Mouse (Mus musculus) neural tube, embryonic 12.5 days (tissue): ENCODE measurements around the gene Scd2. TPM values are rescaled to one million over a fixed set of nuclear protein-coding genes. Genes with fewer than 3 reads are reported as not detected.
"Not testable (repeated sequence)": the region's sequence is repeated elsewhere in the genome, so short reads cannot be mapped to it uniquely, and the experiment has no call there.

ENCODE experiments used
- ATAC-seq: fragments of 200-750 bp; cut with Nextera tagmentation; 2 replicates; pipeline ENCODE4 v1.8.0; 2017; ENCODE audit warnings: low read depth, mild to moderate bottlenecking, moderate TSS enrichment, moderate library complexity; ENCODE audit not compliant: low FRiP score
- H3K27ac ChIP-seq: fragments of 300-500 bp; sonication (generic); 2 replicates; pipeline ENCODE4 v1.5.1; 2016
- H3K27me3 ChIP-seq: fragments of 300-500 bp; sonication (generic); replicated peaks from 2 replicates; pipeline ENCODE4 v1.6.1; 2016; ENCODE audit warnings: mild to moderate bottlenecking
- H3K36me3 ChIP-seq: fragments of 300-500 bp; sonication (generic); 2 replicates; pipeline ENCODE4 v1.6.1; 2016; ENCODE audit warnings: mild to moderate bottlenecking
- H3K4me1 ChIP-seq: fragments of 300-500 bp; sonication (generic); 2 replicates; pipeline ENCODE4 v1.6.1; 2016
- H3K4me2 ChIP-seq: fragments of 300-500 bp; sonication (generic); replicated peaks from 2 replicates; pipeline ENCODE4 v1.6.1; 2016; ENCODE audit warnings: mild to moderate bottlenecking
- H3K4me3 ChIP-seq: fragments of 300-500 bp; sonication (generic); 2 replicates; pipeline ENCODE4 v1.5.1; 2016
- H3K9ac ChIP-seq: fragments of 300-500 bp; sonication (generic); 2 replicates; pipeline ENCODE4 v1.6.1; 2016; ENCODE audit warnings: mild to moderate bottlenecking
- H3K9me3 ChIP-seq: fragments of 300-500 bp; sonication (generic); 2 replicates; pipeline ENCODE4 v1.6.1; 2016; ENCODE audit warnings: mild to moderate bottlenecking
- WGBS: fragments of 180-500 bp; shearing (Covaris S2); methylation state at CpG from one replicate; pipeline ENCODE4 v1.1.7; 2016; 5-methylcytosine and 5-hydroxymethylcytosine counted together
- polyA plus RNA-seq: library from polyadenylated mRNA; unstranded; fragments of >200 nt; fragmentation: Nextera tagmentation; extraction: Ambion mirVana; gene quantifications from 2 replicates; pipeline ENCODE4 v1.2.1, GENCODE M21; 2016

The Scd2 gene
- polyA plus RNA-seq, 1 experiment from 2014 or later = 371 TPM

DNA sequence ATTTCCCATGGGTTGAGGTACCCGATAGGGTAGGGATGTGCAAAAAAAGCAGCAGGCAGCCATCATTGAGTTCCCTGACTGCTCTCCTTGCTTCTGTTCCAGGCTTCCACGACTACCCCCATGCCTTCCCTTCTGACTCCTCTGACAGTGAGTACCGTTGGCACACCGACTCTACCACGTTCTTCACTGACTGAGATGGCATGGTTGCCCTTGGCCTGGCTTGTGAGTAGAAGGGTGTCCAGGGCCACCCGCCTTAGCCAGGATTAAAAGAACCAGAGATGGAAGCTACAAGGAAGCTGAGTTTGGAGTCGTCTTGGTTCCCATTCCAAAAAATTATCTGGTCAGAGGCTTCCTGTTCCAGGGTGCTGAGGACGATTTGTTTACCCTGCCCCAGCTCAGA is 15.5 kb upstream of the Scd2 start:
- ATAC-seq = no peak
- Histone ChIP-seq H3K9me3 (no peaks in the 10 kb centered on the region), H3K4me2 (no peak overlapping the region), H3K4me1 (peaks cover 21% of the 10 kb centered on the region), H3K9ac (no peak overlapping the region), H3K27me3 (no peaks in the 10 kb centered on the region), H3K4me3 (no peak overlapping the region), H3K27ac (no peak overlapping the region), H3K36me3 (no peaks in the 10 kb centered on the region)
- 89% methylated on average over 8 of the region's 8 CpGs for WGBS

DNA sequence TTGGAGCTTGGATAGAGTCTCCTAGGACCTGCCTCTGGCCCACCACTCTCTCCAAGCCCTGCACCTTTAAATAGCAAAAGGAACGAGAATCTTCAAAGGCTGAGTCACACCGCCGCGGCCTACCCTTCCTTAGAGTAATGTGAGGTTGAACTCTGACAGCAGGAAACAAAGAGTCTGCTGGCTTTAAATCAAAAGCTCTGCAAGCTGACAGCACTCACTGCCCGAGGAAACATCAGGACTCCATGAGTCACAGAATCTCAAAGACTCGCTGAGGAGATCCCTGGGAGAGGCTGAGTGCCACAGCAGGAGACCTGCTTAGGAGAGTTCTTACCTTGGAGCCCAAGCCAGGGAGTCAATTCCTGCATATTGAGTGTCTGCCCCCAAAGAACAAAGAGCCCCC is 12.7 kb upstream of the Scd2 start:
- Histone ChIP-seq H3K36me3 (no peaks in the 10 kb centered on the region), H3K4me3 (no peak overlapping the region), H3K9me3 (no peaks in the 10 kb centered on the region), H3K9ac (no peak overlapping the region), H3K27ac (no peak overlapping the region), H3K27me3 (no peaks in the 10 kb centered on the region), H3K4me2 (no peak overlapping the region), H3K4me1 (peaks cover 37% of the 10 kb centered on the region)
- no peak for ATAC-seq
- 5% methylated on average over 6 of the region's 6 CpGs for WGBS

- Histone ChIP-seq H3K27ac (peak overlapping the region; percentile 53; the same call in 1 of the 2 replicates), H3K4me2 (peak overlapping the region; percentile 32; the same call in 1 of the 2 replicates), H3K4me1 (peaks cover 42% of the 10 kb centered on the region)
- 67% methylated on average over 1 of the region's 1 CpGs for WGBS
- H3K9me3 ChIP-seq, ATAC-seq, H3K27me3 ChIP-seq, H3K4me3 ChIP-seq, H3K36me3 ChIP-seq, H3K9ac ChIP-seq: not testable (repeated sequence)
Observed at GRCm38 (mm10) chr19:44281825-44282447, 11.5 kb upstream of the Scd2 start.

GRCm38 (mm10) chr19:44282534-44283156 is 10.8 kb upstream of the Scd2 start:
- Histone ChIP-seq H3K27me3 (no peaks in the 10 kb centered on the region), H3K27ac (peak overlapping the region; percentile 75; the same call in 1 of the 2 replicates), H3K9ac (no peak overlapping the region), H3K4me2 (peak overlapping the region; percentile 32; the same call in 1 of the 2 replicates), H3K4me1 (peaks cover 42% of the 10 kb centered on the region), H3K9me3 (no peaks in the 10 kb centered on the region), H3K36me3 (no peaks in the 10 kb centered on the region), H3K4me3 (no peak overlapping the region)
- ATAC-seq = no peak
- WGBS = 29% methylated on average over 9 of the region's 9 CpGs

GRCm38 (mm10) chr19:44283157-44284024 is 10.1 kb upstream of the Scd2 start:
- peaks cover 42% of the 10 kb centered on the region for H3K4me1 ChIP-seq
- H3K9ac ChIP-seq = no peak overlapping the region
- H3K9me3 ChIP-seq = no peaks in the 10 kb centered on the region
- H3K27ac ChIP-seq = peak overlapping the region; percentile 89
- WGBS = 24% methylated on average over 15 of the region's 15 CpGs
- no peaks in the 10 kb centered on the region for H3K27me3 ChIP-seq
- no peaks in the 10 kb centered on the region for H3K36me3 ChIP-seq
- peak overlapping the region; percentile 84 for H3K4me2 ChIP-seq
- peak overlapping the region; percentile 40 for H3K4me3 ChIP-seq
- peak; percentile 15 for ATAC-seq

DNA sequence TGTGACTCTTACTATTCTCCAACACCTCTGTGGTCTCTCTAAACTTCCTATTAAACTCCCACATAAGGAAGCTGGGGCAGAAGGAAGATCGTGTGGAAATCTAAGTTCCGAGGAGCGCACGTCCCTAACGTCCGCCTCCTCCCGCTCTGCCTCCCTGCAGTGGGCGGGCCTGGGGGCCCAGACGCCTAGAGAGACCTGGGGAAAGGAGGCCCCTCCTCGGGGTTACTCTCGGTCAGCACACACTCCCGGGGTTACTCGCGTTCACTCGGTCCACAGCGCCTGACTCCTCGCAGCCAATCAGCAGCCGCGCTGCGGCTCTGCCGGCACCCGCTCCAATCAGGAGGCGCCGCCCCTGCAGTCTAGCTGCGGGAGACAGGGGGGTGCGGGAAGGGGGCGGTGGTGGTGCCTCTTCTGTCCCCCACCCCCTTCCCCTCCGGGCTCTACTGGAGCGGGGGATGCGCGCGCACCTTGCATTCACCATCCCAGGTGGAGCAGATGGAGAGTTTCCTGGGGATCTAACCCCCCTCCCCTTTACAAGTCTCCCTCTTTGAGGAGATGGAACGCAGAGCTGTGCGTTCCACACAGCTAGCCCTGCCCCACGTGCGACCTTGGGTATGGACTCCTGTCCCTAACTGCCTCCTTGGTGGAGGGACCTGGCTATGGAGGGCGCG is 9.3 kb upstream of the Scd2 start:
- H3K4me2 ChIP-seq = peak overlapping the region; percentile 84
- whole genome bisulfite sequencing = under 1% methylated on average over 38 of the region's 38 CpGs

DNA sequence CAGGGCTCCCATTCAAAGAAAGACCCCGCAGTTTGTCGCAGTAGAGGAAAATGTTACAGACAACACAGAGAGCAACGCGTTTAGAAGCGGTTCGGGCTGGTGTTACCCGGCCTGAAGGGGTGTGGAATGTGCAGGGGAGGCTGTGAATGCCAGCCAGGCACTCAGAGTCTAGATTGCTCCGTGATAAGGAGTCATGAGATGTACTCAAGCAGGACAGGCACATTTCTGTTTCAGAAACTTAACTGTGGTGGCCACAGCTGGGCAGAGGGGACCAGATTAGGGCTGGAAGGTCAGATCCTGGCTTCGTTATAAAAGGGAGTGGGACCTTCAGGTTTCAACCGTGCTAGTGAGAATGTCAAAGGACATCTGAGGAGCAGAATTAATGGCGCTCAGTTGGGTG is 8.8 kb upstream of the Scd2 start:
- Histone ChIP-seq H3K9ac (peak overlapping the region; percentile 60), H3K9me3 (no peaks in the 10 kb centered on the region), H3K36me3 (no peaks in the 10 kb centered on the region), H3K27me3 (no peaks in the 10 kb centered on the region), H3K4me2 (peak overlapping the region; percentile 84), H3K4me1 (peaks cover 42% of the 10 kb centered on the region), H3K4me3 (peak overlapping the region; percentile 40), H3K27ac (peak overlapping the region; percentile 89)
- 2% methylated on average over 11 of the region's 11 CpGs for WGBS
- peak; percentile 51 for ATAC-seq

More for the DNA sequence above, 9.3 kb upstream of the Scd2 start:
- no peaks in the 10 kb centered on the region for H3K27me3 ChIP-seq
- no peaks in the 10 kb centered on the region for H3K36me3 ChIP-seq
- peak; percentile 99 for ATAC-seq
- H3K4me3 ChIP-seq = peak overlapping the region; percentile 40
- H3K27ac ChIP-seq = peak overlapping the region; percentile 89
- H3K9me3 ChIP-seq = no peaks in the 10 kb centered on the region
- H3K4me1 ChIP-seq = peaks cover 42% of the 10 kb centered on the region
- peak overlapping the region; percentile 60 for H3K9ac ChIP-seq

- ATAC-seq = no peak
- Histone ChIP-seq H3K9me3 (no peaks in the 10 kb centered on the region), H3K4me2 (no peak overlapping the region), H3K4me3 (no peak overlapping the region), H3K27me3 (no peaks in the 10 kb centered on the region), H3K36me3 (no peaks in the 10 kb centered on the region), H3K27ac (no peak overlapping the region), H3K4me1 (peaks cover 37% of the 10 kb centered on the region), H3K9ac (no peak overlapping the region)
- 98% methylated on average over 8 of the region's 8 CpGs for WGBS
Observed at GRCm38 (mm10) chr19:44285554-44285953, 7.9 kb upstream of the Scd2 start.

GRCm38 (mm10) chr19:44286109-44286508 is 7.4 kb upstream of the Scd2 start:
- Histone ChIP-seq H3K9me3 (no peaks in the 10 kb centered on the region), H3K27ac (no peak overlapping the region), H3K4me2 (no peak overlapping the region), H3K36me3 (no peaks in the 10 kb centered on the region), H3K27me3 (no peaks in the 10 kb centered on the region), H3K9ac (no peak overlapping the region), H3K4me1 (peaks cover 31% of the 10 kb centered on the region), H3K4me3 (no peak overlapping the region)
- 68% methylated on average over 2 of the region's 2 CpGs for WGBS
- no peak for ATAC-seq

DNA sequence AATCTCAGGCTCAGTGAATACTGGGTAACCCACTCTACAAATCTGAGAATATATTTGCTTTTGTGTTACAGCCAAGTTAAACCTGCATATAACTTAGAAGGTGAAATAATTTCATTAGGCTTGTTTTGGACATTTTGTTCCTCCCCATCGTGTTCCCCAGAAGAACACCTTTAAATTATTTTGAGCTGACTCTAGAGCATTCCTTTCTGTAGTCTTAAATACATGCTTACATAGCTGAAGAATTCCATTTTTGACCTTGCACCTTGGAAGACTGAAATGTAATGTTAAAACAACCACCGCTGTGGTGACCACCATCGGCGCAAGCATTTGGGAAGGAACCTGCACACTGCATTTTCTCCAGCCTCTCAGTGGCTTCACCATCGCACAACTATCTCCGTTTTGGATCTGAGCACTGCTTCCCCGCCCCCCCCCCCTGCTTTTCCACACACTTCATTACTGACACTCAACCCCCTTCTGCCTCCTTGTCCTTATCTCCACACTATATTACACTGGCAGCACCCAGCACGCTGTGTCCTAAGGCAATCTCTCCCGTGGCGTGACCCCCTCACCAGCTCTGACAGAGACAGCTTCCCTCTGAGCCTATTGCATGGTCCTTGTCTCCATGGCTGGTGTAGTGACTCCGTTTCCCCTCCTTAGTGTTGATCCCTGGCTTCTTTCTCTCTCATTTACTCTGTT is 5.9 kb upstream of the Scd2 start:
- Histone ChIP-seq H3K27ac (no peak overlapping the region), H3K27me3 (no peaks in the 10 kb centered on the region), H3K4me1 (peaks cover 38% of the 10 kb centered on the region), H3K4me2 (no peak overlapping the region), H3K4me3 (no peak overlapping the region), H3K9me3 (no peaks in the 10 kb centered on the region), H3K9ac (no peak overlapping the region), H3K36me3 (no peaks in the 10 kb centered on the region)
- ATAC-seq = no peak
- WGBS = 84% methylated on average over 11 of the region's 11 CpGs

DNA sequence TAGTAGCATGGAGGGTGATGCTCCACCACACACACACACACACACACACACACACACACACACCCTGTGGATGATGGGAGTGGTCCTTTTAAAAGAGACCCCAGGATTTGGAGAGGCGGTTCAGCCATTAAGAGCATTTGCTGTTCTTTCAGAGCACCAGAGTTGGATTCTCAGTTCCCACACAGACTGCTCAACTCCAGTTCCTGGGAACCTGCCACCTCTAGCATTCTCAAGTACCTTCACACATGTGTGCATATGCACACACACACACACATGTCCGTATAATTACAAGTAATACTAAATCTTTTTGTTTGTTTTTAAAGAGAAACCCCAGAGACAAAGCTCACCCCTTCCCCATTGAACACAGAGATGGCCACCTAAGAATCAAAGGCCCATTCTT is 1.4 kb upstream of the Scd2 start:
- WGBS = 67% methylated on average over 2 of the region's 2 CpGs
- H3K4me2 ChIP-seq = peak overlapping the region; percentile 97
- peaks cover 20% of the 10 kb centered on the region; the same call in 1 of the 2 replicates for H3K36me3 ChIP-seq
- no peaks in the 10 kb centered on the region for H3K27me3 ChIP-seq
- ATAC-seq = no peak
- no peak overlapping the region for H3K4me3 ChIP-seq
- peak overlapping the region; percentile 79 for H3K27ac ChIP-seq
- no peak overlapping the region for H3K9ac ChIP-seq
- peaks cover 35% of the 10 kb centered on the region for H3K4me1 ChIP-seq
- no peaks in the 10 kb centered on the region for H3K9me3 ChIP-seq
